13 mouse cellular contexts compared by ENCODE assay signal in the genomic region with DNA sequence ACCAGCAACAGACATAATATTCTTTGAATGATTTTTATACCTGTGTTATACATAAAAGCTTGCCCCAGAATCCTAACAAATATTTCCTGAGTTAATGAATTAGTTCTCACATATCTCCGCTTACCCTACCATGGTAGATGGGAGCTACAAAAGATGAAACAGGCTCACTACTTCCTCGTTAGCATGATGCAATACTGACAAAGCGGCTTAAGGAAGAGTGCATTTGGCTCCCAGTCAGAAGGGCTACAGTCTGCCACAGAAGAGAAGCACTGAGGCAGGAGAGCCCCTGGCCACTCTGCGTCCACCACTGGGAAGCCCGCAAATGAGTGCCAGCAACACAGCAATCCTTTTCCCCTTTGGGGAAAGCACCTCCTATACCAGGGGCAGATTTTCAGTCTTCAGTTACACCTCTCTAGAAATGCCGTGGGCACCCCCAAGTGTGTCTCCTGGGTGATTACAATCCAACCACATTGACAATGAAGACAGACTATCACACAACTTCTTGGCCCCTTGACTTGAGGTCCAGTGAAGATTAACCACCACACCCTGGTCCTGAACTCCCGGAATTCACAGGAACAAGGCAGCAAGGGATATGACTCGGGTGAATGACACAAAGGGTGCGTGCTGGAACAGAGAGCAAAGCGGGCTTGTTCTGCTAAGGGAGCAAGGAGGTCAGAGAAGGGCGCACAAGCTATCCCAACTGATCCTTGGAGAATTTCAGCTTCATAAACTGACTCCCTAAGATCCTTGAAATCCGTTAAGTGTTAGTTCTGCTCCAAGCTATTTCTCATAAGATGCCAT. TPM values are rescaled to one million over a fixed set of nuclear protein-coding genes. Genes with fewer than 3 reads are reported as not detected.
A peak's percentile ranks its signal among the peaks of the same experiment; 100 is the strongest.
DNase-seq lines count a peak whose midpoint lies in the region; ATAC-seq and TF ChIP-seq lines count a peak whose summit lies in the region.
"Had no signal": no experiment of that assay in that cellular context is flagged by ENCODE, and none has a peak within 500 bp of the region (broad histone marks: within the 10 kb centered on the region; RNA-seq: fewer than 3 reads in every experiment).

No protein-coding gene starts in this region.

- no peak for ATAC-seq in kidney, embryonic 16.5 days (ENCODE audit: low FRiP score, low TSS enrichment)
- no peak for ATAC-seq in heart, embryonic 15.5 days (replicated peaks; ENCODE audit: insufficient number of reproducible peaks, insufficient read depth, low FRiP score, low read depth)
- ATAC-seq: hindbrain, embryonic 16.5 days had no signal

- peaks cover 9% of the 10 kb centered on the region; the same call in 1 of the 2 replicates for H3K36me3 ChIP-seq in kidney, embryonic 16.5 days (ENCODE audit: insufficient read depth, low read length)
- H3K36me3 ChIP-seq in heart, embryonic 15.5 days = peaks cover 3% of the 10 kb centered on the region; the same call in 1 of the 2 replicates
- H3K36me3 ChIP-seq in macrophage (ENCODE audit: inconsistent target) = peaks cover 22% of the 10 kb centered on the region
- H3K36me3 ChIP-seq: embryonic facial prominence, embryonic 13.5 days had no signal

- H3K4me2 ChIP-seq in kidney, embryonic 16.5 days (replicated peaks; ENCODE audit: low read depth, low read length) = no peak overlapping the region
- 0 out of 2 replicates have a peak overlapping the region, but pooled peaks have one; percentile 45 for H3K4me2 ChIP-seq in heart, embryonic 15.5 days
- H3K4me2 ChIP-seq: embryonic facial prominence, embryonic 13.5 days had no signal

- H3K27ac ChIP-seq in kidney, embryonic 16.5 days (ENCODE audit: low read length) = peak overlapping the region; percentile 97
- peak overlapping the region; percentile 94 for H3K27ac ChIP-seq in bone marrow macrophage, adult 2 months (ENCODE audit: insufficient read depth, low read depth, low read length)
- peak overlapping the region; percentile 96 for H3K27ac ChIP-seq in heart, embryonic 15.5 days
- H3K27ac ChIP-seq in macrophage = peak overlapping the region; percentile 89

- H3K9me3 ChIP-seq in kidney, embryonic 16.5 days (ENCODE audit: low read length) = no peaks in the 10 kb centered on the region
- H3K9me3 ChIP-seq in heart, embryonic 15.5 days (replicated peaks) = no peaks in the 10 kb centered on the region
- H3K9me3 ChIP-seq: embryonic facial prominence, embryonic 13.5 days had no signal

- no peak for DNase-seq in kidney, postnatal 10 days
- DNase-seq in urinary bladder, postnatal 14 days (ENCODE audit: low spot score) = no peak
- DNase-seq in left cerebral cortex, adult 18-20 months (ENCODE audit: low spot score in 2 of 2) = no peak
- DNase-seq: adrenal gland, adult 8-10 months; cerebellum, adult 8-10 months; layer of hippocampus, postnatal 36 days; thymus, postnatal 25 days had no signal

- H3K79me2 ChIP-seq in macrophage (ENCODE audit: inconsistent target) = peaks cover 100% of the 10 kb centered on the region

- H3K4me3 ChIP-seq in kidney, embryonic 16.5 days (ENCODE audit: low read length) = no peak overlapping the region
- no peak overlapping the region for H3K4me3 ChIP-seq in bone marrow macrophage, adult 2 months (ENCODE audit: insufficient read depth, low read length)
- H3K4me3 ChIP-seq in heart, embryonic 15.5 days = no peak overlapping the region
- H3K4me3 ChIP-seq in macrophage (ENCODE audit: inconsistent target) = no peak overlapping the region
- H3K4me3 ChIP-seq: embryonic facial prominence, embryonic 13.5 days had no signal

- peaks cover 55% of the 10 kb centered on the region for H3K4me1 ChIP-seq in kidney, embryonic 16.5 days (ENCODE audit: insufficient read depth, low read length)
- H3K4me1 ChIP-seq in bone marrow macrophage, adult 2 months (ENCODE audit: control insufficient read depth, insufficient read depth, low read length) = peaks cover 37% of the 10 kb centered on the region
- H3K4me1 ChIP-seq in heart, embryonic 15.5 days (replicated peaks) = peaks cover 75% of the 10 kb centered on the region

- 75% methylated on average over 12 of the region's 12 CpGs for WGBS in kidney, embryonic 16.5 days
- WGBS in heart, embryonic 15.5 days = 81% methylated on average over 12 of the region's 12 CpGs
- WGBS in macrophage (ENCODE audit: missing documents) = 91% methylated on average over 12 of the region's 12 CpGs

- TF ChIP-seq POLR2A in bone marrow macrophage, adult 2 months (IDR thresholded peaks at IDR 0.05; ENCODE audit: borderline replicate concordance, low read depth, low read length) = no peak

- H3K27me3 ChIP-seq in kidney, embryonic 16.5 days (ENCODE audit: insufficient read depth, low read length) = no peaks in the 10 kb centered on the region
- H3K27me3 ChIP-seq in heart, embryonic 15.5 days = no peaks in the 10 kb centered on the region
- H3K27me3 ChIP-seq: embryonic facial prominence, embryonic 13.5 days had no signal

- no peak overlapping the region; the same call in 1 of the 2 replicates for H3K9ac ChIP-seq in kidney, embryonic 16.5 days (replicated peaks; ENCODE audit: low read length)
- no peak overlapping the region for H3K9ac ChIP-seq in heart, embryonic 15.5 days
- H3K9ac ChIP-seq: embryonic facial prominence, embryonic 13.5 days had no signal

- no peak for TF ChIP-seq CTCF in bone marrow macrophage, adult 2 months (IDR thresholded peaks at IDR 0.05; ENCODE audit: low read depth, low read length)

RNA-seq across cellular contexts. Expression of a gene that starts 19.2 kb away (rescaled TPM):
- polyA plus RNA-seq in kidney, embryonic 16.5 days (2015; fragmentation: Nextera tagmentation; extraction: Ambion mirVana) = 209 and 228 TPM in 2 replicates
- polyA plus RNA-seq in bone marrow macrophage, adult 2 months (2012; ENCODE audit: insufficient read depth, insufficient read length, missing spikeins) = 121 and 131 TPM in 2 replicates
- polyA plus RNA-seq in heart, embryonic 15.5 days (2015; fragmentation: Nextera tagmentation; extraction: Ambion mirVana) = 252 and 254 TPM in 2 replicates
- total RNA-seq in macrophage (2018; cell fraction: chromatin; rRNA removed) = 1,000 to 10,000 TPM in 4 of 26 experiments, 100 to 1,000 TPM in 12, 10 to 100 TPM in 10; 44.7 to 1,202 (median 255) TPM
- 1,000 to 10,000 TPM in 1 of 26 experiments, 100 to 1,000 TPM in 25; 181 to 1,494 (median 243) TPM for total RNA-seq in macrophage (2018; cell fraction: cytosol; rRNA removed)
- 1,000 to 10,000 TPM in 4 of 26 experiments, 100 to 1,000 TPM in 21, 10 to 100 TPM in 1; 96.8 to 1,122 (median 483) TPM for total RNA-seq in macrophage (2018; cell fraction: nucleus; rRNA removed)
- 149 to 188 TPM (median 173 TPM) in 3 replicates for polyA plus RNA-seq in macrophage (2018)
- total RNA-seq in left cerebral cortex, adult 18-20 months (2021) = 10 to 100 TPM; 30.2 to 35.7 TPM
